Mouse (Mus musculus): ENCODE data around the gene Olfr631. TPM values are rescaled to one million over a fixed set of nuclear protein-coding genes. Genes with fewer than 3 reads are reported as not detected.
"Not testable (repeated sequence)": the region's sequence is repeated elsewhere in the genome, so short reads cannot be mapped to it uniquely, and the experiment has no call there.

Olfr631 gene
- total and polyA plus RNA-seq, 2 experiments from 2014 or later: not detected

DNA sequence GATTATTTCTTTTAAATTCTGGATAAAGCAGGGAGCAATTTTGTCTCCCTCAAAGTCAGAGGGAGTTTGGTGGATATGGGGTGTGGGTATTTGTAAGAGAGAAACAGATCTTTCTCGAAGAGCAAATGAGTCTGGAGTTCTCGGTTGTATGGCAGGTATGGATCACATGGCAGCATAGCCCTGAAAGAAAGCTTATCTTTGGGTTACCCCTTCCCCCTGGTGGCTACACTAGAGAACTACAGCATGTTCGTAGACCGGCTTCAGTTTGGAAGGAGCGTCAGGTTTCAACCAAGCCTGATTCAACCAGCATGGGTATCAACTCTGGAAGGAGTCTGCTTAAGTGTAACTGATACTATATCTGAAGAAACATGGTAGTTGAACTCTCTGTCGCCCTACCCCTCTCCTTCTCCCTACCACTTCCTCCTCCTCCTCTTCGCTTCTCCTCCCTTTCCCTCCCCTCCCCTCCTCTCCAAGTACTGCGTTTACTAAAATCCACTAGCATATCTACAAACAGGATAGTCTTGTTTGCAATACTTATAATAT is 15.6 kb upstream of the Olfr631 start:
- no peak overlapping the region for H3K4me3 ChIP-seq (ENCODE audit: low read depth, low read length)
- 52% methylated on average over 8 of the region's 8 CpGs for WGBS
- DNase-seq (ENCODE audit: low spot score): no peak
- peaks cover 3% of the 10 kb centered on the region; the same call in 1 of the 2 replicates for H3K4me1 ChIP-seq (ENCODE audit: control insufficient read depth, insufficient read depth)
- no peaks in the 10 kb centered on the region for H3K9me3 ChIP-seq (replicated peaks; ENCODE audit: control insufficient read depth, low read length)
- TF ChIP-seq EP300 (IDR thresholded peaks at IDR 0.05; ENCODE audit: low read depth) (no peak), CTCF (IDR thresholded peaks at IDR 0.05; ENCODE audit: low read depth) (peak; percentile 29)
- no peak overlapping the region for H3K9ac ChIP-seq (replicated peaks; ENCODE audit: low read depth, low read length)
- no peaks in the 10 kb centered on the region for H3K36me3 ChIP-seq (replicated peaks; ENCODE audit: control insufficient read depth, insufficient read depth, low read length)
- H3K27ac ChIP-seq (ENCODE audit: low read depth): no peak overlapping the region
- no peaks in the 10 kb centered on the region for H3K27me3 ChIP-seq (ENCODE audit: control insufficient read depth, insufficient read depth, low read length)
- H3K4me2 ChIP-seq (ENCODE audit: low read depth, low read length): no peak overlapping the region
- no peak for ATAC-seq (ENCODE audit: insufficient read depth, low read depth)

DNA sequence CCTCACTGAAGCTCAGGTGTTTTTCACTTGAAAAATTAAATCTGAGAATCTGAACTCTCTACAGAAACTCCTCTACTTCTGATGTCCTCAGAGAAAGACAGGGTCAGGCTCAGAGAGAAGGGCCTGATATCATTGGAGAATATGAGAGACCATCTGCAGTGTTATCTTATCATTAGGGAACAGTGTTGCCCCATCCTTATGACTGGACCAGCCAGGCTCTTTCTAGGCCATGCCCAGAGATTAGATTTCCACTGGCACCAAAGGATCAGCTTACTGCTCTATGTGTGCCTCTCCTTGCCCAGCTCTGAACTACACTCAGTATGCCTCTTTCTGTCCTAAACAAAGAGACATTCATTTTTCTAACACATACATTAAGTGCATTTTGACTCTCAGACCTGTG is 13.3 kb upstream of the Olfr631 start:
- H3K4me3 ChIP-seq (ENCODE audit: low read depth, low read length): no peak overlapping the region
- no peak for ATAC-seq (ENCODE audit: insufficient read depth, low read depth)
- no peaks in the 10 kb centered on the region for H3K9me3 ChIP-seq (replicated peaks; ENCODE audit: control insufficient read depth, low read length)
- H3K9ac ChIP-seq (replicated peaks; ENCODE audit: low read depth, low read length): no peak overlapping the region
- H3K4me2 ChIP-seq (ENCODE audit: low read depth, low read length): no peak overlapping the region
- H3K36me3 ChIP-seq (replicated peaks; ENCODE audit: control insufficient read depth, insufficient read depth, low read length): no peaks in the 10 kb centered on the region
- no peak for DNase-seq (ENCODE audit: low spot score)
- no peaks in the 10 kb centered on the region for H3K27me3 ChIP-seq (ENCODE audit: control insufficient read depth, insufficient read depth, low read length)
- H3K27ac ChIP-seq (ENCODE audit: low read depth): no peak overlapping the region
- TF ChIP-seq EP300 (IDR thresholded peaks at IDR 0.05; ENCODE audit: low read depth): no peak
- no peak for TF ChIP-seq CTCF (IDR thresholded peaks at IDR 0.05; ENCODE audit: low read depth)
- no peaks in the 10 kb centered on the region for H3K4me1 ChIP-seq (ENCODE audit: control insufficient read depth, insufficient read depth)

DNA sequence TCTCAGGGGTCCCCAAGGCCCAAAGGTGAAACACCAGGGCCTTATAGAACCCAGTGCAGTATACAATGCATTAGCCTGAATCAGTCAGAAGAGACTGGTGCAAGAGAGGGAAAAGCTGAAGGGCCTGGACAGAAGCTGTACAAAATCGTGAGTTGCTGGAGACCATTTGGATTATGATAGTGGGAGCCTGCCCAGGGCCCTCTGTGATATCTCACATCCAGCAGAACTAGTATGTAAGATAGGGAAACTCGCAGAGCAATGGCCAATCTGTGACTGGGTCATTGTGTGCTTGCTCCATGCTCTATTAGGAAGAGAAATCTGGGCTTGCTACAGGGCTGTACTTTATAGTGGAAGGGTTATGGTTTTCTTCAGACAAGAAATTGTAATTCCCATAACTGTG is 5.6 kb downstream of the Olfr631 start, which contains the start of gene Olfr632:
Gene Olfr632 (plus strand): TSS at position 84 of the 400 bp plus-strand sequence.
- Histone ChIP-seq H3K9ac (replicated peaks; ENCODE audit: low read depth, low read length) (no peak within 1 kb of the TSS), H3K36me3 (replicated peaks; ENCODE audit: control insufficient read depth, insufficient read depth, low read length) (no peaks in the 10 kb centered on the region), H3K27ac (ENCODE audit: low read depth) (no peak within 1 kb of the TSS), H3K4me1 (ENCODE audit: control insufficient read depth, insufficient read depth) (no peaks in the 10 kb centered on the region), H3K9me3 (replicated peaks; ENCODE audit: control insufficient read depth, low read length) (no peaks in the 10 kb centered on the region), H3K27me3 (ENCODE audit: control insufficient read depth, insufficient read depth, low read length) (no peaks in the 10 kb centered on the region), H3K4me3 (ENCODE audit: low read depth, low read length) (no peak within 1 kb of the TSS), H3K4me2 (ENCODE audit: low read depth, low read length) (no peak within 1 kb of the TSS)
- ATAC-seq (ENCODE audit: insufficient read depth, low read depth) (no peak), DNase-seq (ENCODE audit: low spot score) (no peak)
- no peak for TF ChIP-seq EP300 (IDR thresholded peaks at IDR 0.05; ENCODE audit: low read depth)
- no peak for TF ChIP-seq CTCF (IDR thresholded peaks at IDR 0.05; ENCODE audit: low read depth)
- WGBS: 42% methylated on average over 2 of the region's 2 CpGs

DNA sequence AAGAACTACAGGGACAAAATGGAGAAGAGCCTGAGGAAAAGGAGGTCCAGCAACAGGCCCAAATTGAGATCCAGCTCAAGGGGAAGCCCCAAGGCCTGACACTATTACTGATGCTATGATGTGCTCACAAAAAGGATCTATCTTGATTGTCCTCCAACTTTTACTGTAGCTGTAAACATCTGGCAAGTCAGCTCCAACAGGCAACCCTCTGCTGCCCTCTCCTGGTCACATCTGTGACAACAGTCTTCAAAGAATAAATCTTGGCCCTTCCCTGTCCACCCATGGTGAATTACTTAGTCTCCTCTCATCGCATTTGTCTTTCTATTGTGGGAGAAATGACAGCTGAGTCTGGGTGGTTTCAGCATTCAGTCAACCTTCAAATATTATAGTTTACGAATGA is 14.1 kb downstream of the Olfr631 start:
- Histone ChIP-seq H3K27me3 (ENCODE audit: control insufficient read depth, insufficient read depth, low read length) (no peaks in the 10 kb centered on the region), H3K4me1 (ENCODE audit: control insufficient read depth, insufficient read depth) (no peaks in the 10 kb centered on the region), H3K36me3 (replicated peaks; ENCODE audit: control insufficient read depth, insufficient read depth, low read length) (no peaks in the 10 kb centered on the region), H3K4me2 (ENCODE audit: low read depth, low read length) (no peak overlapping the region), H3K9ac (replicated peaks; ENCODE audit: low read depth, low read length) (no peak overlapping the region), H3K4me3 (ENCODE audit: low read depth, low read length) (no peak overlapping the region), H3K9me3 (replicated peaks; ENCODE audit: control insufficient read depth, low read length) (no peaks in the 10 kb centered on the region), H3K27ac (ENCODE audit: low read depth) (no peak overlapping the region)
- WGBS: 23% methylated on average over 2 of the region's 2 CpGs
- DNase-seq (ENCODE audit: low spot score): peak; percentile 49
- TF ChIP-seq CTCF (IDR thresholded peaks at IDR 0.05; ENCODE audit: low read depth) (peak; percentile 89), EP300 (IDR thresholded peaks at IDR 0.05; ENCODE audit: low read depth) (no peak)
- no peak for ATAC-seq (ENCODE audit: insufficient read depth, low read depth)

DNA sequence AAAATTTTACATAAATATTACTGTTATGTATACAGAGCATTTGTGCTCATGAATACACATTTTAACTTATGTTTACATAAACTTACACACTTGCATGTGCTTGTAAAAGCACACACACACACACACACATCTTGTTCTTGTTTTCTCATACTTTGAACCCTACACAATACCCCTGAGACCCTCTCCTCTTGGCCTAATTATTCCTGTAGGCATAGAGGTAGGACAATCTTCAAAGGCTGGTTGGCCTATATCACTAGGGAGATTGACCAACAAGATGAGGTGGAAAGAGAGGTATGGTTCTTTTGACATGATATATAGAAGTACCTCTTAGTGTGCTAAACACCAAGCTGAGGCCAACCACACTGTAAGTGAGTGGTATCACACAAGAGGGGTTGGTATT is 15.5 kb downstream of the Olfr631 start, which contains the start of gene Olfr633:
Gene Olfr633 (plus strand): TSS at position 301 of the 400 bp plus-strand sequence.
- DNase-seq (ENCODE audit: low spot score): no peak
- H3K9ac ChIP-seq (replicated peaks; ENCODE audit: low read depth, low read length): no peak within 1 kb of the TSS
- H3K9me3 ChIP-seq (replicated peaks; ENCODE audit: control insufficient read depth, low read length): no peaks in the 10 kb centered on the region
- no peak for ATAC-seq (ENCODE audit: insufficient read depth, low read depth)
- no peaks in the 10 kb centered on the region for H3K27me3 ChIP-seq (ENCODE audit: control insufficient read depth, insufficient read depth, low read length)
- H3K4me1 ChIP-seq (ENCODE audit: control insufficient read depth, insufficient read depth): no peaks in the 10 kb centered on the region
- TF ChIP-seq CTCF (IDR thresholded peaks at IDR 0.05; ENCODE audit: low read depth): no peak
- TF ChIP-seq EP300 (IDR thresholded peaks at IDR 0.05; ENCODE audit: low read depth): no peak
- H3K27ac ChIP-seq (ENCODE audit: low read depth): no peak within 1 kb of the TSS
- H3K4me2 ChIP-seq (ENCODE audit: low read depth, low read length): no peak within 1 kb of the TSS
- no peak within 1 kb of the TSS for H3K4me3 ChIP-seq (ENCODE audit: low read depth, low read length)
- H3K36me3 ChIP-seq (replicated peaks; ENCODE audit: control insufficient read depth, insufficient read depth, low read length): no peaks in the 10 kb centered on the region

DNA sequence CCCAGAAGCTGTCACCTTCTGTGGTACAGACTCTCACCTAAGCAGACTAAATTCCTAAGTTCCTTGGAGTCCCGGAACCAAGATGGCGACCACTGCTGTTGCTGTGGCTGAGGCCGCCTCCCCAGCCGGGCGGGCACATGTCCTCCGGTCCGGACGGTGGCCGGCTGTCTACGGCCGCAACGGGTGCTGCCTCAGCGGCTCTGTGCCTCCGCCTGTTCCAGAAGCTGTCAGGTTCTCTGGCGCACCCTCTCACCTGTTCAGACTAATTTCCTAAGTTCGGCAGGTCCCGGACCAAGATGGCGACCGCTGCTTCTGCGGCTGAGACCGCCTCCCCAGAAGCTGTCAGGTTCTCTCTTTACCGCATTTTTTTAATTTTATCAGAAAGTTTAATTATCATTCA is 38.2 kb downstream of the Olfr631 start:
- H3K36me3 ChIP-seq (replicated peaks; ENCODE audit: control insufficient read depth, insufficient read depth, low read length); H3K27ac ChIP-seq (ENCODE audit: low read depth); H3K4me1 ChIP-seq (ENCODE audit: control insufficient read depth, insufficient read depth); H3K27me3 ChIP-seq (ENCODE audit: control insufficient read depth, insufficient read depth, low read length); ATAC-seq (ENCODE audit: insufficient read depth, low read depth); DNase-seq (ENCODE audit: low spot score); H3K4me3 ChIP-seq (ENCODE audit: low read depth, low read length); H3K4me2 ChIP-seq (ENCODE audit: low read depth, low read length); H3K9me3 ChIP-seq (replicated peaks; ENCODE audit: control insufficient read depth, low read length); H3K9ac ChIP-seq (replicated peaks; ENCODE audit: low read depth, low read length): not testable (repeated sequence)
- 84% methylated on average over 22 of the region's 22 CpGs for WGBS

Data from heart, postnatal 0 days (tissue).